In the genomic region with DNA sequence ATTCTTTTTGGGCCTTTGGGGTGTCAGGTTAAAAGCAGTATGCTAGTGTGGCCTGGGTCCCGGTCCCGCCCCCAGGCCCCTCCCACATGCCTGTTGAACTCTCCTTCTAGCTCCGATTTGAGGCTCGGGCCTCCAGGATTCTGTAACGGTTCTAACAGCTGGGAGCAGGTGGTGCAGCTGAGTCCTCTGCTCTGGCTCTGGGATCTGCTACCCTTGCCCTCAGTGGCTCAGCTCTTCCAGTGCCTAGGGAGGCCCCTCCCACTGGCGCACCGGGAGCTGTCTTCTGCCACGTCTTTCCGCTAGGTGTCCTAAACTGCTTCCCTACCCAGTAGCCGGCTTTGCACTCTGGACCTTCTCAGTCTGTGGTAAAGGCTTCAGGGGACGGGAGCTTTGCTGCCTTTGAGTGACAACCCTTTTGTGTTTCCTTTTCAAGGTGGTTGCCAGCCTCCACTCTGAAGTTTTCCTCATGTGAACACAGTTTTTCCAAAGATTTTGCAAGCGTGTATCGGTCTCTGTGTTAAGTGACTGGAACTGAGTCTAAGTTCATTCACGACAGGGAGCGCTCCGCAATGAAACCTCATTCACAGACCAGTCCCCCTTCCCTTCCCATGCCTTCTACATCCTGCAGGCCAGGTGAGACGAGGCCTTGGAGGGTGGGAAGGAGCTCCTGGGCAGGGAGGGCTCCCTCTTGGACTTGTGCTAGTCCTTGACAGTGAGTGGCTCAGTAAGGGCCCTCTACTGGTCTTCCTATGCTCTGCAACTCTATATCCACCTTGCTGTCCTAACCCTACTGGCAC, we compare ENCODE assay signal across 8 mouse cellular contexts. TPM values are rescaled to one million over a fixed set of nuclear protein-coding genes. Genes with fewer than 3 reads are reported as not detected.
A peak's percentile ranks its signal among the peaks of the same experiment; 100 is the strongest.
DNase-seq lines count a peak whose midpoint lies in the region; ATAC-seq and TF ChIP-seq lines count a peak whose summit lies in the region.

A gene (plus strand): TSS at position 189 of the 797 bp plus-strand sequence.

- CTCF ChIA-PET in Patski (lab: Charles Lee): interaction anchor here (0.7 to 4.2 kb wide), 14 partner anchors 9 to 96 kb away, joined by 3 to 23 read pairs (median 3); a partner anchor contains a TSS

- H3K4me1 ChIP-seq in cerebellum, adult 2 months (ENCODE audit: control insufficient read depth, insufficient read depth, low read length): peaks cover 3% of the 10 kb centered on the region; the same call in 1 of the 2 replicates
- H3K4me1 ChIP-seq in forebrain, embryonic 15.5 days: peaks cover 10% of the 10 kb centered on the region

- POLR2A ChIA-PET in Patski (lab: Charles Lee): interaction anchor here (0.6 to 1.2 kb wide), 2 partner anchors 10 to 95 kb away, joined by 3 read pairs; no protein-coding TSS in a partner anchor

- H3K9ac ChIP-seq in forebrain, embryonic 15.5 days (replicated peaks): peak within 1 kb of the TSS; percentile 38; the same call in 1 of the 2 replicates

- intact Hi-C loops in heart, postnatal 36 days (cut with DNase I): loop anchor here (5.0 kb wide), 1 partner anchor 39 kb away; no protein-coding TSS in a partner anchor

- H3K36me3 ChIP-seq in forebrain, embryonic 15.5 days: no peaks in the 10 kb centered on the region

- in situ Hi-C loops in Patski (cut with MboI; ENCODE audit: low pct_unique_long_range_greater_than_20kb): no loop called here

- no peak for TF ChIP-seq POLR2A in cerebellum, adult 2 months (IDR thresholded peaks at IDR 0.05; ENCODE audit: borderline replicate concordance, insufficient read depth, low read length)

- 1% methylated on average over 17 of the region's 17 CpGs for WGBS in cerebellum, adult 2 months
- WGBS in forebrain, embryonic 15.5 days: 3% methylated on average over 17 of the region's 17 CpGs

- peak within 1 kb of the TSS; percentile 68 for H3K4me3 ChIP-seq in cerebellum, adult 2 months (replicated peaks; ENCODE audit: insufficient read depth, low read depth, low read length)
- H3K4me3 ChIP-seq in forebrain, embryonic 15.5 days: peak within 1 kb of the TSS; percentile 41

- ATAC-seq in Patski: peak; percentile 100
- peak; percentile 92 for ATAC-seq in forebrain, embryonic 15.5 days (replicated peaks)

- no peak for DNase-seq in Patski (ENCODE audit: low read depth, low spot score)
- DNase-seq in cerebellum, adult 2 months: peak; percentile 71 to 81
- DNase-seq in heart, postnatal 36 days: peak; percentile 71 to 75
- peak; percentile 65 for DNase-seq in layer of hippocampus, adult 9-11 months
- peak; percentile 85 to 90 for DNase-seq in lung, postnatal 4 days
- DNase-seq in retina, postnatal 1 day: peak; percentile 85
- DNase-seq in urinary bladder, postnatal 25 days (ENCODE audit: low spot score): peak; percentile 61

- no peaks in the 10 kb centered on the region for H3K27me3 ChIP-seq in Patski
- H3K27me3 ChIP-seq in cerebellum, adult 2 months (ENCODE audit: control insufficient read depth, insufficient read depth, low read length): no peaks in the 10 kb centered on the region
- H3K27me3 ChIP-seq in forebrain, embryonic 15.5 days: no peaks in the 10 kb centered on the region

- peak within 1 kb of the TSS; percentile 75 for H3K4me2 ChIP-seq in forebrain, embryonic 15.5 days (replicated peaks)

- no peak within 1 kb of the TSS for H3K27ac ChIP-seq in cerebellum, adult 2 months (ENCODE audit: insufficient read depth, low read length)
- no peak within 1 kb of the TSS for H3K27ac ChIP-seq in forebrain, embryonic 15.5 days (replicated peaks)

- peak; percentile 62 for TF ChIP-seq CTCF in Patski (IDR thresholded peaks at IDR 0.05)
- peak; percentile 72 for TF ChIP-seq CTCF in cerebellum, adult 2 months (IDR thresholded peaks at IDR 0.05; ENCODE audit: borderline replicate concordance, insufficient read depth, low read depth, low read length)

- H3K9me3 ChIP-seq in forebrain, embryonic 15.5 days: no peaks in the 10 kb centered on the region

RNA-seq across cellular contexts. Expression of the gene that starts here (rescaled TPM):
- polyA plus RNA-seq in Patski (2021): 2.9 TPM
- polyA plus RNA-seq in cerebellum, adult 2 months (2012; rRNA removed): 5.1 TPM in 2 replicates
- polyA plus RNA-seq in forebrain, embryonic 15.5 days (2015; fragmentation: Nextera tagmentation; extraction: Ambion mirVana): 0.42 and 0.86 TPM in 2 replicates
- under 1 TPM; 0.62 to 0.72 TPM for total RNA-seq in heart, postnatal 36 days (2021)

Comparison
In these comparisons a context has a peak if more than half of its experiments do, and no peak if none do; other contexts are left out.
1. Peak in ATAC-seq, H3K4me3 ChIP-seq, H3K9ac ChIP-seq and H3K4me2 ChIP-seq in forebrain, embryonic 15.5 days; RNA of the gene not detected or under 1 TPM.
2. Peak in DNase-seq in heart, postnatal 36 days; RNA of the gene not detected or under 1 TPM.